Mouse (Mus musculus): Measurements from ENCODE around the gene Glud1. TPM values are rescaled to one million over a fixed set of nuclear protein-coding genes. Genes with fewer than 3 reads are reported as not detected.

Glud1 gene
- polyA plus RNA-seq, 1 experiment from 2014 or later: 134 TPM

GRCm38 (mm10) chr14:34339446-34339845, 28.9 kb downstream of the Glud1 start:
- H3K4me3 ChIP-seq (replicated peaks): no peak overlapping the region
- H3K9ac ChIP-seq (replicated peaks): no peak overlapping the region
- 46% methylated on average over 1 of the region's 1 CpGs for WGBS
- H3K27me3 ChIP-seq (replicated peaks): no peaks in the 10 kb centered on the region
- H3K27ac ChIP-seq (replicated peaks): no peak overlapping the region
- peak; percentile 45; the same call in 1 of the 2 replicates for ATAC-seq (ENCODE audit: low FRiP score)
- peaks cover 81% of the 10 kb centered on the region for H3K36me3 ChIP-seq
- no peak overlapping the region for H3K4me2 ChIP-seq
- H3K4me1 ChIP-seq: no peaks in the 10 kb centered on the region
- H3K9me3 ChIP-seq (replicated peaks): no peaks in the 10 kb centered on the region

DNA sequence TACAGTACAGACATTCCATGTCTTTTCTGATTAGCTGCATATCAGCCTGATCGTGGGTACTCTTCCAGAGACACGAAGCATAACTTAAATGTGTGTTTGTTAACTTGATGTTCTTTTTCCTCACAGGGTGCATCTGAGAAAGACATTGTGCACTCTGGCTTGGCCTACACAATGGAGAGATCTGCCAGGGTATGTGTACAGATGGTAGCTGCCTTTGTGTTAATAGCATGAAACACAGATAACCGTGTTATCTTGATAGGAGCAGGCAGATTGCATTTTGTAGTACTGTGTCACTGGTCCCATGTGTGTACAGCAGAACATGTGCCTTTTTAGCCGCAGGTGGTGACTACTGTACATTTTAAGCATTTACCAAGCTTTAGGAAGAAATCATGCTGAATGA, 31.5 kb downstream of the Glud1 start:
- Histone ChIP-seq H3K9me3 (replicated peaks) (no peaks in the 10 kb centered on the region), H3K4me3 (replicated peaks) (no peak overlapping the region), H3K9ac (replicated peaks) (no peak overlapping the region), H3K36me3 (peaks cover 59% of the 10 kb centered on the region), H3K4me1 (no peaks in the 10 kb centered on the region), H3K27ac (replicated peaks) (no peak overlapping the region), H3K4me2 (no peak overlapping the region), H3K27me3 (replicated peaks) (no peaks in the 10 kb centered on the region)
- WGBS: 88% methylated on average over 4 of the region's 4 CpGs
- no peak for ATAC-seq (ENCODE audit: low FRiP score)

GRCm38 (mm10) chr14:34343078-34343477, 32.6 kb downstream of the Glud1 start:
- Histone ChIP-seq H3K4me3 (replicated peaks) (no peak overlapping the region), H3K27ac (replicated peaks) (no peak overlapping the region), H3K27me3 (replicated peaks) (no peaks in the 10 kb centered on the region), H3K9ac (replicated peaks) (no peak overlapping the region), H3K36me3 (peaks cover 48% of the 10 kb centered on the region), H3K9me3 (replicated peaks) (no peaks in the 10 kb centered on the region), H3K4me2 (no peak overlapping the region), H3K4me1 (no peaks in the 10 kb centered on the region)
- no peak for ATAC-seq (ENCODE audit: low FRiP score)
- 95% methylated on average over 4 of the region's 4 CpGs for WGBS

DNA sequence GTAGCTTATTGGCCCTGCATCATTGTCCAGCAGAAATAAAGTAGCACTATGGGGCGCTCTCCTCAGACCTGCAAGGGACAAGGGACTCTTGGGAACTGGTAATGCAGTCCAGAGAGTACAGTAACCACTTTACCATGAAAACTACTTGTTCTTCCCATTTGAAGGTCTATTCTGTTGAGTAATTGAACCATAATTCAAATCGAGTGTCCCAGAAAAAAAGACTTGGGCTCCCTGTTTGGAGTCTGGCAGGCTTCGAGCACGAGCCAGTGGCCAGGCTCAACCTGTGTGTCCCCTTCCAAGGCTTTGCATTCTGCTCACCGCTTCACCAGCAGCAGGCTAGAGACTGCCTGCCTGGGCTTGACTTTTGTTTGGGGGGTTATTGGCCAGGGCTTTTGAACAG, 33.8 kb downstream of the Glud1 start:
- H3K4me1 ChIP-seq: no peaks in the 10 kb centered on the region
- WGBS: 70% methylated on average over 5 of the region's 5 CpGs
- H3K27me3 ChIP-seq (replicated peaks): no peaks in the 10 kb centered on the region
- H3K4me2 ChIP-seq: no peak overlapping the region
- no peak overlapping the region; the same call in 1 of the 2 replicates for H3K27ac ChIP-seq (replicated peaks)
- ATAC-seq (ENCODE audit: low FRiP score): no peak
- no peak overlapping the region for H3K4me3 ChIP-seq (replicated peaks)
- no peaks in the 10 kb centered on the region for H3K9me3 ChIP-seq (replicated peaks)
- no peak overlapping the region for H3K9ac ChIP-seq (replicated peaks)
- H3K36me3 ChIP-seq: peaks cover 44% of the 10 kb centered on the region

DNA sequence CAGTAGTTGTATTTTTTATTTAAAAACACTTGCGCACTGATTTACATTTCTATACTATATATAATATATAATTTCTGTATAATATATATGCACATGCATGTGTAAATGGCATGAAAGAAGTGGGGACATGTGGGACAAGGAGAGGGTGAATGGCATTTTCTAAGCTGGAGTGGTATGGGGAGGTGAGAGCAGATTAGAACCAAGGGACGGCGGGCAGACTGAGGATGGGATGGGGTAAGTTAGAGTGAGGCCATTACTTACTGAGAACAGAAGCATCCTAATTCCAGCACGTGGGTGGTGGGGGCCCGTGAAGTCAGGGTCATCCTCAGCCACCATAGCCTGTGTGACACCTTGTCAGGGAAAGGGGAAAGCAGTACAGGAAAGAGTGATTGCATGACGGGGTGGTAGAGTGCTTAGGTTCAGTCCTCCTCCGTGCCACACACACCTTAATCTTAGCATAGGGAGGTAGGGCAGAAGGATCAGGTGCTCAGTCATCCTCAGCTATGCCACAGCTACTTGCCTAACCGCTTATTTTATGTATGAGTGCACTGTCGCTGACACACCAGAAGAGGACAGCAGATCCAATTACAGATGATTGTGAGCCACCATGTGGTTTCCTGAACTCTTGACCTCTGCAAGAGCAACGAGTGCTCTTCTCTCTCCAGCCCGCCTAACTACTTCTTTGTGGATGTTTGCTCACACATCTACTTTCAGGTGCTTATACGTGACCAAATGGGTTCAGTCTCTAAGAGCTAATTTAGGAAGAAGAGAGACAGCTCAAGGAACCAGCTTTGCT, 35.4 kb downstream of the Glud1 start:
- WGBS: 68% methylated on average over 12 of the region's 12 CpGs
- peak; percentile 39 for ATAC-seq (ENCODE audit: low FRiP score)
- H3K4me3 ChIP-seq (replicated peaks): no peak overlapping the region
- peaks cover 32% of the 10 kb centered on the region for H3K36me3 ChIP-seq
- H3K27me3 ChIP-seq (replicated peaks): no peaks in the 10 kb centered on the region
- H3K4me2 ChIP-seq: no peak overlapping the region
- no peaks in the 10 kb centered on the region for H3K9me3 ChIP-seq (replicated peaks)
- H3K4me1 ChIP-seq: no peaks in the 10 kb centered on the region
- no peak overlapping the region for H3K9ac ChIP-seq (replicated peaks)
- no peak overlapping the region for H3K27ac ChIP-seq (replicated peaks)

GRCm38 (mm10) chr14:34347084-34347483, 36.6 kb downstream of the Glud1 start:
- 94% methylated on average over 5 of the region's 5 CpGs for WGBS
- no peak overlapping the region for H3K4me3 ChIP-seq (replicated peaks)
- H3K27me3 ChIP-seq (replicated peaks): no peaks in the 10 kb centered on the region
- no peaks in the 10 kb centered on the region for H3K4me1 ChIP-seq
- H3K4me2 ChIP-seq: no peak overlapping the region
- H3K9ac ChIP-seq (replicated peaks): no peak overlapping the region
- H3K9me3 ChIP-seq (replicated peaks): no peaks in the 10 kb centered on the region
- H3K27ac ChIP-seq (replicated peaks): no peak overlapping the region
- ATAC-seq (ENCODE audit: low FRiP score): no peak
- H3K36me3 ChIP-seq: peaks cover 21% of the 10 kb centered on the region

- no peaks in the 10 kb centered on the region for H3K4me1 ChIP-seq
Observed at GRCm38 (mm10) chr14:34348301-34348700, 37.8 kb downstream of the Glud1 start.

GRCm38 (mm10) chr14:34349007-34349406, 38.5 kb downstream of the Glud1 start:
- H3K4me3 ChIP-seq (replicated peaks): no peak overlapping the region
- H3K36me3 ChIP-seq: peaks cover 5% of the 10 kb centered on the region
- H3K4me1 ChIP-seq: no peaks in the 10 kb centered on the region
- H3K4me2 ChIP-seq: no peak overlapping the region
- WGBS: 87% methylated on average over 8 of the region's 8 CpGs
- no peak overlapping the region for H3K9ac ChIP-seq (replicated peaks)
- no peak for ATAC-seq (ENCODE audit: low FRiP score)
- H3K27me3 ChIP-seq (replicated peaks): no peaks in the 10 kb centered on the region
- H3K27ac ChIP-seq (replicated peaks): no peak overlapping the region
- H3K9me3 ChIP-seq (replicated peaks): no peaks in the 10 kb centered on the region

More at GRCm38 (mm10) chr14:34348301-34348700, 37.8 kb downstream of the Glud1 start:
- no peak overlapping the region for H3K9ac ChIP-seq (replicated peaks)
- no peak overlapping the region for H3K27ac ChIP-seq (replicated peaks)
- no peaks in the 10 kb centered on the region for H3K27me3 ChIP-seq (replicated peaks)
- peaks cover 9% of the 10 kb centered on the region for H3K36me3 ChIP-seq
- no peak for ATAC-seq (ENCODE audit: low FRiP score)
- WGBS: 81% methylated on average over 7 of the region's 7 CpGs
- no peak overlapping the region for H3K4me2 ChIP-seq
- H3K4me3 ChIP-seq (replicated peaks): no peak overlapping the region
- no peaks in the 10 kb centered on the region for H3K9me3 ChIP-seq (replicated peaks)

DNA sequence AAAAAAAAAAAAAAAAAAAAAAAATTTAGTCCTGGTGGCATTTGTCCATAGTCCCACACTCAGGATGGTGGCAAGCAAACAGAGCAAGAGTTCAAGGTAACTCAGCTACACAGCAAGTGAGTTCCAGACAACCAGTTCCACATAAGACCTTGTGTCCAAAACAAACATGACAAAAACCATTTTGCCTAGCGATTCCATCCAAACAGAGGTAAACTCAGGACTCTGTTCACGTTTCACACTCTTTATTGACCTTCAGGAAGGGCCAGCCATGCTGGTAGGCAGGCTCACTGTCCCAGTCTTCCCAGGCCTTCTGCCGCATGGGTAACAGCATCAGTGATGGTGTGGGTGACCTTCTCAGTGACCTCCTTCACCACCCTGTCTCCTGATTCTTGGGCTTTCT, 41.1 kb downstream of the Glud1 start:
- Histone ChIP-seq H3K27ac (replicated peaks) (no peak overlapping the region), H3K4me2 (no peak overlapping the region), H3K4me3 (replicated peaks) (no peak overlapping the region), H3K27me3 (replicated peaks) (no peaks in the 10 kb centered on the region), H3K9me3 (replicated peaks) (no peaks in the 10 kb centered on the region), H3K36me3 (no peaks in the 10 kb centered on the region), H3K9ac (replicated peaks) (no peak overlapping the region), H3K4me1 (no peaks in the 10 kb centered on the region)
- whole genome bisulfite sequencing: 60% methylated on average over 3 of the region's 3 CpGs
- no peak for ATAC-seq (ENCODE audit: low FRiP score)

DNA sequence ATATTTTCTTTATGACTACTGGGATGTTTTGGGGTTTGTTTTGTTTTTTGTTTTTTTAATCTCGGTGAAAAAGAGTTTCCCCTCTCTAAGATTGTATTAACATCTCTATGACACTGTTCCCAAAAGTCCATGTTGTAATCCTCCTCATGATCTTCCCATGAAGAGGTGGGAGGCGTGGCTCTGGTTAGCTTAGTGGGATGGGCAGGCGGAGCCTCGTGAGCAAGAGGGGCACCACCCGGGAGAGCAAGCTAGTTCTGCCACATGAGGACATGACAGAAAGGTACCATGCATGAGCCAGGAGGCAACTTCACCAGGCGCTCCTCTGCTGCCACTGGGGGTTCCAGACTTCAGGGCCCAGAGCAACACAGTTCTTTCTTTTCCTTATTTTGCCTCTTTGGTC, 42.0 kb downstream of the Glud1 start:
- no peaks in the 10 kb centered on the region for H3K9me3 ChIP-seq (replicated peaks)
- no peak for ATAC-seq (ENCODE audit: low FRiP score)

GRCm38 (mm10) chr14:34353326-34353725, 42.8 kb downstream of the Glud1 start:
- WGBS: 91% methylated on average over 3 of the region's 3 CpGs
- no peak overlapping the region for H3K27ac ChIP-seq (replicated peaks)
- H3K4me1 ChIP-seq: no peaks in the 10 kb centered on the region
- no peak overlapping the region for H3K4me3 ChIP-seq (replicated peaks)
- no peaks in the 10 kb centered on the region for H3K27me3 ChIP-seq (replicated peaks)
- H3K9me3 ChIP-seq (replicated peaks): no peaks in the 10 kb centered on the region
- H3K9ac ChIP-seq (replicated peaks): no peak overlapping the region
- no peaks in the 10 kb centered on the region for H3K36me3 ChIP-seq
- H3K4me2 ChIP-seq: no peak overlapping the region
- no peak for ATAC-seq (ENCODE audit: low FRiP score)

More for the DNA sequence above, 42.0 kb downstream of the Glud1 start:
- no peaks in the 10 kb centered on the region for H3K36me3 ChIP-seq
- H3K27me3 ChIP-seq (replicated peaks): no peaks in the 10 kb centered on the region
- H3K27ac ChIP-seq (replicated peaks): no peak overlapping the region
- H3K9ac ChIP-seq (replicated peaks): no peak overlapping the region
- WGBS: 71% methylated on average over 6 of the region's 6 CpGs
- no peak overlapping the region for H3K4me2 ChIP-seq
- H3K4me1 ChIP-seq: no peaks in the 10 kb centered on the region
- no peak overlapping the region for H3K4me3 ChIP-seq (replicated peaks)

- H3K36me3 ChIP-seq: no peaks in the 10 kb centered on the region
- H3K4me3 ChIP-seq (replicated peaks): no peak overlapping the region
- no peaks in the 10 kb centered on the region for H3K9me3 ChIP-seq (replicated peaks)
- ATAC-seq (ENCODE audit: low FRiP score): no peak
- whole genome bisulfite sequencing: 84% methylated on average over 4 of the region's 4 CpGs
- no peaks in the 10 kb centered on the region for H3K27me3 ChIP-seq (replicated peaks)
- H3K4me1 ChIP-seq: no peaks in the 10 kb centered on the region
- no peak overlapping the region for H3K9ac ChIP-seq (replicated peaks)
- H3K4me2 ChIP-seq: no peak overlapping the region
- H3K27ac ChIP-seq (replicated peaks): no peak overlapping the region
Observed at GRCm38 (mm10) chr14:34354456-34354855, 43.9 kb downstream of the Glud1 start.

Data from neural tube, embryonic 15.5 days (tissue).